ENCODE assay signal across 8 mouse cellular contexts in genomic region chr6:124915942-124916694, GRCm38 (mm10). TPM values are rescaled to one million over a fixed set of nuclear protein-coding genes. Genes with fewer than 3 reads are reported as not detected.
DNase-seq lines count a peak whose midpoint lies in the region; ATAC-seq and TF ChIP-seq lines count a peak whose summit lies in the region.

No protein-coding gene starts in this region.

- H3K36me3 ChIP-seq in limb, embryonic 14.5 days (ENCODE audit: control insufficient read depth, insufficient read depth, low read length): peaks cover 26% of the 10 kb centered on the region

- H3K27me3 ChIP-seq in limb, embryonic 14.5 days (ENCODE audit: control insufficient read depth, insufficient read depth, low read length): no peaks in the 10 kb centered on the region

- H3K4me2 ChIP-seq in limb, embryonic 14.5 days (replicated peaks; ENCODE audit: low read depth, low read length, severe bottlenecking): peak overlapping the region; percentile 98

- peaks cover 33% of the 10 kb centered on the region for H3K4me1 ChIP-seq in limb, embryonic 14.5 days (ENCODE audit: control insufficient read depth, insufficient read depth, low read length)

- ATAC-seq in cerebellum, adult (ENCODE audit: insufficient number of reproducible peaks, low FRiP score, low TSS enrichment): no peak
- ATAC-seq in frontal cortex, adult (ENCODE audit: low TSS enrichment): peak; percentile 13
- ATAC-seq in limb, embryonic 14.5 days (ENCODE audit: low FRiP score, low read depth): no peak

- H3K9me3 ChIP-seq in limb, embryonic 14.5 days (ENCODE audit: control insufficient read depth, low read length): no peaks in the 10 kb centered on the region

- DNase-seq in cerebellum, adult 9-10 months: peak; percentile 74
- DNase-seq in adipocyte (ENCODE audit: low spot score): peak; percentile 57
- peak; percentile 75 to 83 for DNase-seq in kidney, adult 8-10 months
- DNase-seq in limb, embryonic 14.5 days (ENCODE audit: low spot score): no peak
- peak; percentile 77 to 86 for DNase-seq in right cerebral cortex, postnatal 10 days (ENCODE audit: low spot score in 2 of 2)
- no peak for DNase-seq in spleen, postnatal 4 days (ENCODE audit: low spot score in 2 of 2)

- peak overlapping the region; percentile 99 for H3K9ac ChIP-seq in limb, embryonic 14.5 days (ENCODE audit: low read depth, low read length, severe bottlenecking)

- H3K4me3 ChIP-seq in limb, embryonic 14.5 days (replicated peaks; ENCODE audit: low read length): peak overlapping the region; percentile 92

- TF ChIP-seq POLR2A in limb, embryonic 14.5 days (IDR thresholded peaks at IDR 0.05; ENCODE audit: borderline replicate concordance, extremely low read depth, insufficient read depth, insufficient read length): no peak

- WGBS in limb, embryonic 14.5 days: 2% methylated on average over 12 of the region's 12 CpGs

- H3K27ac ChIP-seq in limb, embryonic 14.5 days (replicated peaks; ENCODE audit: low read depth, low read length): peak overlapping the region; percentile 99; the same call in 1 of the 2 replicates

RNA-seq across cellular contexts. Expression of gene Ptms, which starts 3.8 kb away (rescaled TPM):
- 1,126 and 1,778 TPM in 2 replicates for polyA plus RNA-seq in limb, embryonic 14.5 days (2012; rRNA removed)
- polyA plus RNA-seq in limb, embryonic 14.5 days (2014; fragmentation: Nextera tagmentation; extraction: Ambion mirVana): 306 and 353 TPM in 2 replicates

RNA-seq across cellular contexts. Expression of gene Lag3, which starts 4.6 kb away (rescaled TPM):
- 2.3 and 3.2 TPM in 2 replicates for polyA plus RNA-seq in limb, embryonic 14.5 days (2012; rRNA removed)
- 2.0 and 2.6 TPM in 2 replicates for polyA plus RNA-seq in limb, embryonic 14.5 days (2014; fragmentation: Nextera tagmentation; extraction: Ambion mirVana)

RNA-seq across cellular contexts. Expression of gene Mlf2, which starts 15.1 kb away (rescaled TPM):
- 407 and 471 TPM in 2 replicates for polyA plus RNA-seq in limb, embryonic 14.5 days (2012; rRNA removed)
- polyA plus RNA-seq in limb, embryonic 14.5 days (2014; fragmentation: Nextera tagmentation; extraction: Ambion mirVana): 355 and 380 TPM in 2 replicates

RNA-seq across cellular contexts. Expression of gene Cd4, which starts 28.1 kb away (rescaled TPM):
- polyA plus RNA-seq in limb, embryonic 14.5 days (2012; rRNA removed): 0.23 and 0.26 TPM in 2 replicates
- polyA plus RNA-seq in limb, embryonic 14.5 days (2014; fragmentation: Nextera tagmentation; extraction: Ambion mirVana): 0.10 and 0.51 TPM in 2 replicates

RNA-seq across cellular contexts. Expression of gene Cops7a, which starts 49.2 kb away (rescaled TPM):
- 215 and 251 TPM in 2 replicates for polyA plus RNA-seq in limb, embryonic 14.5 days (2012; rRNA removed)
- 137 and 144 TPM in 2 replicates for polyA plus RNA-seq in limb, embryonic 14.5 days (2014; fragmentation: Nextera tagmentation; extraction: Ambion mirVana)

Comparison
In these comparisons a context has a peak if more than half of its experiments do, and no peak if none do; other contexts are left out.
1. DNase-seq: peak in cerebellum, adult 9-10 months (single experiment), adipocyte (single experiment), kidney, adult 8-10 months (2 of 2) and right cerebral cortex, postnatal 10 days (2 of 2); none in limb, embryonic 14.5 days (single experiment) and spleen, postnatal 4 days (0 of 2).